Mouse (Mus musculus): Measurements from ENCODE around the gene Dnajc28. TPM values are rescaled to one million over a fixed set of nuclear protein-coding genes. Genes with fewer than 3 reads are reported as not detected.

Gene Dnajc28
- polyA plus RNA-seq, 1 experiment from 2014 or later: 2.2 TPM

DNA sequence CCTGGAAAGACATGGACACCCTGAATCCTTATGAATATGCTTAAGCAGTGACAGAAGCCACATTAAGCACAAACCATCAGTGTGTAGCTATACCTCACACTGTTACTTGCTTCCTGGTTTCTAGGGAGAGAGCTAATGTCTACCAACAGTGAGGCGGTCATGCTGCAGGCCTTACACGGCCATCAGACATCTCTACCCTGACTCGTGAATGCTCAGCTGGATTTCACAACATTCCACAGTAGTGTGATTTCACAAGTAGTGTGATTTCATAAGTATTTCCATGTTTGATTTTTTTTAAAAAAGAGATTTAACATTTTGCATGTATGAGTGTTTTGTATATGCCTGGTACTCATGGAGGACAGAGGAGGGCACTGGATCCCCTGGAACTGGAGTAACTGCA is 9.8 kb upstream of the Dnajc28 start:
- H3K4me2 ChIP-seq: no peak overlapping the region
- WGBS (ENCODE audit: insufficient replicate concordance): 89% methylated on average over 3 of the region's 3 CpGs
- H3K4me1 ChIP-seq (ENCODE audit: control insufficient read depth, insufficient read depth, low read length): no peaks in the 10 kb centered on the region
- H3K9me3 ChIP-seq (replicated peaks; ENCODE audit: control insufficient read depth, low read length): no peaks in the 10 kb centered on the region
- H3K4me3 ChIP-seq (ENCODE audit: low read depth, low read length): no peak overlapping the region
- peaks cover 28% of the 10 kb centered on the region for H3K36me3 ChIP-seq (ENCODE audit: control insufficient read depth, insufficient read depth, low read length)
- no peaks in the 10 kb centered on the region for H3K27me3 ChIP-seq (ENCODE audit: control insufficient read depth, insufficient read depth, low read length)
- no peak for ATAC-seq (replicated peaks; ENCODE audit: insufficient number of reproducible peaks, low FRiP score, low TSS enrichment)
- no peak overlapping the region for H3K27ac ChIP-seq (ENCODE audit: low read depth, low read length)
- H3K9ac ChIP-seq (ENCODE audit: low read depth, low read length): no peak overlapping the region

DNA sequence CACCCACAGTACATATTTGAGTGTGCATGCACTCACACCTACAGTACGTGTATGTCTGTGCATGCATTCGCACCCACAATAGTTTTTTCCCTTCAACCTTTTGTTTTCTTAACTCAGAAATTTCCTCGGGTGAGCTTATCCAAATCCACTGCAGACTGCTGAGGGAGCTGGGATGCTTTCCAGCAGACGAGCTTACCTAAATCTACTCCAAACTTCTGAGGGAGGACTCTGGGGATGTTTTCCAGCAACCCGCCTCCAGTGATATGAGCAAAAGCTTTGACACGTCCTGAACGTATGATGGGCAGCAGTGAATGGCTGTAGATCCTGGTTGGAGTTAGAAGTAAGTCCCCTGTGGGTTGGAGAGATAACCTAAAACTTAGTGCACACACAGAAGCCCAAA is 9.0 kb upstream of the Dnajc28 start:
- H3K4me1 ChIP-seq (ENCODE audit: control insufficient read depth, insufficient read depth, low read length): no peaks in the 10 kb centered on the region
- H3K4me3 ChIP-seq (ENCODE audit: low read depth, low read length): no peak overlapping the region
- H3K9ac ChIP-seq (ENCODE audit: low read depth, low read length): no peak overlapping the region
- no peaks in the 10 kb centered on the region for H3K9me3 ChIP-seq (replicated peaks; ENCODE audit: control insufficient read depth, low read length)
- WGBS (ENCODE audit: insufficient replicate concordance): 83% methylated on average over 7 of the region's 7 CpGs
- H3K4me2 ChIP-seq: no peak overlapping the region
- no peak for ATAC-seq (replicated peaks; ENCODE audit: insufficient number of reproducible peaks, low FRiP score, low TSS enrichment)
- H3K27ac ChIP-seq (ENCODE audit: low read depth, low read length): no peak overlapping the region
- peaks cover 32% of the 10 kb centered on the region for H3K36me3 ChIP-seq (ENCODE audit: control insufficient read depth, insufficient read depth, low read length)
- no peaks in the 10 kb centered on the region for H3K27me3 ChIP-seq (ENCODE audit: control insufficient read depth, insufficient read depth, low read length)

DNA sequence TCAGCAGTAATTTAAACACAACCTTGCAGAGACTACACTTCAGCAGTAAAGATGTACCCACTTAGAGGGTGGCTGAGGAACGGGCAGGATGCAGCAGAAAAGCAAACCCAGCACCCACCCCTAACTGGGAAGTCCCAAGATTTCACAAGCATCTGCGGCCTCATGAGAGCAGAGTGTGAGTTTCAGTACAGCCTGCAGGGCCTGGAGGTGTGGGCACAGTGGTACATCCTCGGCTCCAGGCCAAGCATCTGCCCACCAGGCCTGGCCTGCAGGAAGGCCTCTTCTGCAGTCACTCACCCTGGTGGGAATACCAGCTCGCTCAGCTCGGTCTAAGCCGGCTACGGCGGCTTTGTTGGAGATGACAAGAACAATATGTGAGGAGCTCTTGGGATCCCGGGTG is 4.2 kb upstream of the Dnajc28 start:
- WGBS (ENCODE audit: insufficient replicate concordance): 90% methylated on average over 9 of the region's 9 CpGs
- Histone ChIP-seq H3K4me3 (ENCODE audit: low read depth, low read length) (no peak overlapping the region), H3K27ac (ENCODE audit: low read depth, low read length) (no peak overlapping the region), H3K9me3 (replicated peaks; ENCODE audit: control insufficient read depth, low read length) (no peaks in the 10 kb centered on the region), H3K27me3 (ENCODE audit: control insufficient read depth, insufficient read depth, low read length) (0 out of 2 replicates have a peak, but pooled peaks cover 1% of the 10 kb centered on the region), H3K4me1 (ENCODE audit: control insufficient read depth, insufficient read depth, low read length) (no peaks in the 10 kb centered on the region), H3K4me2 (no peak overlapping the region), H3K9ac (ENCODE audit: low read depth, low read length) (no peak overlapping the region), H3K36me3 (ENCODE audit: control insufficient read depth, insufficient read depth, low read length) (peaks cover 25% of the 10 kb centered on the region; the same call in 1 of the 2 replicates)
- no peak for ATAC-seq (replicated peaks; ENCODE audit: insufficient number of reproducible peaks, low FRiP score, low TSS enrichment)

DNA sequence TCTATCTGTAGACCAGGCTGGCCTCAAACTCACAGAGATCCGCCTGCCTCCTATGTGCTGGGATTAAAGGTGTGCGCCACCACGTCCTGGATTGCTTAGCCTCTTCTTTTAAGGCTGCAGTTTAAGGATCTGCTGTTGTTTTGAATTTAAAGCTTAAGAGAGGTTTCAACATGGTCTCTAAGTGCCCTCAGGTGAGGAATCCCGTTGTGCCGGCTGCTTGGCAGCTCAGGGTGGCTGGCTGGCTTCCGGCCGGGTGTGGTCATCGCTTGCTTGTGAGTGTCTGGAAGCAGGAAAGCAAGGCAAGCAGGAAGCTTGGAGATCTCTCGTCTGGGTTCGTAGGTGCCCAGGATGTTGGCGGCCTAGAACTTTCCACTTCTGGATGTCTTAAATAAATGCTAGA is 2.2 kb upstream of the Dnajc28 start:
- H3K9me3 ChIP-seq (replicated peaks; ENCODE audit: control insufficient read depth, low read length): no peaks in the 10 kb centered on the region
- H3K27me3 ChIP-seq (ENCODE audit: control insufficient read depth, insufficient read depth, low read length): 0 out of 2 replicates have a peak, but pooled peaks cover 6% of the 10 kb centered on the region
- H3K4me3 ChIP-seq (ENCODE audit: low read depth, low read length): no peak overlapping the region
- H3K4me1 ChIP-seq (ENCODE audit: control insufficient read depth, insufficient read depth, low read length): no peaks in the 10 kb centered on the region
- no peak overlapping the region for H3K9ac ChIP-seq (ENCODE audit: low read depth, low read length)
- 86% methylated on average over 11 of the region's 11 CpGs for whole genome bisulfite sequencing (ENCODE audit: insufficient replicate concordance)
- no peak for ATAC-seq (replicated peaks; ENCODE audit: insufficient number of reproducible peaks, low FRiP score, low TSS enrichment)
- peaks cover 22% of the 10 kb centered on the region; the same call in 1 of the 2 replicates for H3K36me3 ChIP-seq (ENCODE audit: control insufficient read depth, insufficient read depth, low read length)
- no peak overlapping the region for H3K4me2 ChIP-seq
- H3K27ac ChIP-seq (ENCODE audit: low read depth, low read length): no peak overlapping the region

GRCm38 (mm10) chr16:91620185-91620584 is 1.4 kb upstream of the Dnajc28 start:
- WGBS (ENCODE audit: insufficient replicate concordance): 86% methylated on average over 5 of the region's 5 CpGs
- H3K9ac ChIP-seq (ENCODE audit: low read depth, low read length): no peak overlapping the region
- H3K27ac ChIP-seq (ENCODE audit: low read depth, low read length): no peak overlapping the region
- ATAC-seq (replicated peaks; ENCODE audit: insufficient number of reproducible peaks, low FRiP score, low TSS enrichment): no peak
- no peak overlapping the region for H3K4me3 ChIP-seq (ENCODE audit: low read depth, low read length)
- H3K36me3 ChIP-seq (ENCODE audit: control insufficient read depth, insufficient read depth, low read length): peaks cover 22% of the 10 kb centered on the region; the same call in 1 of the 2 replicates
- H3K9me3 ChIP-seq (replicated peaks; ENCODE audit: control insufficient read depth, low read length): no peaks in the 10 kb centered on the region
- no peak overlapping the region for H3K4me2 ChIP-seq
- 0 out of 2 replicates have a peak, but pooled peaks cover 6% of the 10 kb centered on the region for H3K27me3 ChIP-seq (ENCODE audit: control insufficient read depth, insufficient read depth, low read length)
- H3K4me1 ChIP-seq (ENCODE audit: control insufficient read depth, insufficient read depth, low read length): no peaks in the 10 kb centered on the region

GRCm38 (mm10) chr16:91614552-91614951 is 4.3 kb downstream of the Dnajc28 start:
- no peaks in the 10 kb centered on the region for H3K36me3 ChIP-seq (ENCODE audit: control insufficient read depth, insufficient read depth, low read length)
- H3K9ac ChIP-seq (ENCODE audit: low read depth, low read length): no peak overlapping the region
- no peak overlapping the region for H3K4me2 ChIP-seq
- H3K27ac ChIP-seq (ENCODE audit: low read depth, low read length): no peak overlapping the region
- no peak for ATAC-seq (replicated peaks; ENCODE audit: insufficient number of reproducible peaks, low FRiP score, low TSS enrichment)
- no peak overlapping the region for H3K4me3 ChIP-seq (ENCODE audit: low read depth, low read length)
- WGBS (ENCODE audit: insufficient replicate concordance): 78% methylated on average over 6 of the region's 6 CpGs
- 0 out of 2 replicates have a peak, but pooled peaks cover 6% of the 10 kb centered on the region for H3K27me3 ChIP-seq (ENCODE audit: control insufficient read depth, insufficient read depth, low read length)
- H3K4me1 ChIP-seq (ENCODE audit: control insufficient read depth, insufficient read depth, low read length): no peaks in the 10 kb centered on the region
- H3K9me3 ChIP-seq (replicated peaks; ENCODE audit: control insufficient read depth, low read length): no peaks in the 10 kb centered on the region

DNA sequence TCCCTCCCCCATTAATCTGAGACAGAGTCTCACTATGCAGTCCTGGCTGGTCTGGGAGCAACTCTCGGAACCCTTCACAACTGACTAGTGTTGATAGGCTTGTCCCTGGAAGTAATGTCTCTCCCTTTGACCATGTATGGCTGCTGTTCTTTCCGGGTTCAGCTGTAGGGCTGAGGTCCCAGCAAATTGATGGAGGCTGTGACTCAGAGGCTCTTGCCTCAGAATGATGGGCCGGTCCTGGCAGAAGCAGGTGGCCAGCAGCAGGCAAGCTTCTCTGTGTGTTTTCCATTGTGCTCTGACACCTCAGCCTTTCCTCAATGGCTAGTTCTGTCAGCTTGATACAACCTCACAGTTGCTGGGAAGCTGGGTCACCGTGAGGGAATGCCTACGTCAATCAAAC is 6.3 kb downstream of the Dnajc28 start:
- no peak for ATAC-seq (replicated peaks; ENCODE audit: insufficient number of reproducible peaks, low FRiP score, low TSS enrichment)
- H3K4me1 ChIP-seq (ENCODE audit: control insufficient read depth, insufficient read depth, low read length): no peaks in the 10 kb centered on the region
- no peak overlapping the region for H3K4me3 ChIP-seq (ENCODE audit: low read depth, low read length)
- WGBS (ENCODE audit: insufficient replicate concordance): 55% methylated on average over 5 of the region's 5 CpGs
- no peak overlapping the region for H3K4me2 ChIP-seq
- no peaks in the 10 kb centered on the region for H3K36me3 ChIP-seq (ENCODE audit: control insufficient read depth, insufficient read depth, low read length)
- no peak overlapping the region for H3K27ac ChIP-seq (ENCODE audit: low read depth, low read length)
- H3K9ac ChIP-seq (ENCODE audit: low read depth, low read length): no peak overlapping the region
- no peaks in the 10 kb centered on the region for H3K9me3 ChIP-seq (replicated peaks; ENCODE audit: control insufficient read depth, low read length)
- 0 out of 2 replicates have a peak, but pooled peaks cover 2% of the 10 kb centered on the region for H3K27me3 ChIP-seq (ENCODE audit: control insufficient read depth, insufficient read depth, low read length)

GRCm38 (mm10) chr16:91611248-91611647 is 7.6 kb downstream of the Dnajc28 start:
- ATAC-seq (replicated peaks; ENCODE audit: insufficient number of reproducible peaks, low FRiP score, low TSS enrichment): no peak
- WGBS (ENCODE audit: insufficient replicate concordance): 67% methylated on average over 11 of the region's 11 CpGs
- no peak overlapping the region for H3K9ac ChIP-seq (ENCODE audit: low read depth, low read length)
- H3K4me1 ChIP-seq (ENCODE audit: control insufficient read depth, insufficient read depth, low read length): no peaks in the 10 kb centered on the region
- no peaks in the 10 kb centered on the region for H3K9me3 ChIP-seq (replicated peaks; ENCODE audit: control insufficient read depth, low read length)
- H3K4me2 ChIP-seq: no peak overlapping the region
- H3K27me3 ChIP-seq (ENCODE audit: control insufficient read depth, insufficient read depth, low read length): no peaks in the 10 kb centered on the region
- no peak overlapping the region for H3K27ac ChIP-seq (ENCODE audit: low read depth, low read length)
- H3K36me3 ChIP-seq (ENCODE audit: control insufficient read depth, insufficient read depth, low read length): no peaks in the 10 kb centered on the region
- H3K4me3 ChIP-seq (ENCODE audit: low read depth, low read length): no peak overlapping the region

DNA sequence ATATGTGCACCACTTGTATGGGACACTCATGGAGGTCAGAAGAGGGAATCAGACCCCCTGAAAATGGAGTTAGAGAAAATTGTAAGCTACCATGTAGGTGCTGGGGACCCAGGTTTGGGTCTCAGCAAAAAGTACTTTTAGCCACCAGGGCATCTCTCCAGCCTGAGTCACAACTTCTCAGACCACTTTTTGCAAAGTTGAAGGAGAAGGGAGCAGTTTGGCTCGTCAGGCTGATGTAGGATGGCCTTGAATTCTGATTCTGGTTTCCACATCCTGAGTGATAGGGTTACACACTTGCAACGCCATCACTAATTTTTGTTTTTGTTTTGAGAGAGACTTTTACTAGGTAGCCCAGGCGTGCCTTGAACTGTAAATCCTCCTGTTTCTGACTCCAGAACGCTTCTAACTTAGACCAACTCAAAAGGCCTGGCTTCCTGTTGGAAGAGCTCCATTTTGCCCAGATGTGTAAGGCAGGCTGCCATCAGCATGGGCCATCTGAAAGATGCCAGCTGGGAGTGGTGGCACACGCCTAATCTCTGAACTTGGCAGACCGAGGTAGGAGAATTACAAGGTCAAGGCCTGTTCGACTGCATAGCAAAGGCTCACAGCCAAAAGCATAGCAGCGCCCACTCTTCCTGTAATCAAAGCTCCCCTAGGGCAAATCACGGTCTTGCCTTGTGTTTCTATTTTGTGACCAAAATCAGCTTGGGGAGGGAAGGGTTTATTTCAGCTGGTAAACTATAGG is 9.2 kb downstream of the Dnajc28 start:
- Histone ChIP-seq H3K4me3 (ENCODE audit: low read depth, low read length) (no peak overlapping the region), H3K36me3 (ENCODE audit: control insufficient read depth, insufficient read depth, low read length) (no peaks in the 10 kb centered on the region), H3K4me2 (no peak overlapping the region), H3K9me3 (replicated peaks; ENCODE audit: control insufficient read depth, low read length) (no peaks in the 10 kb centered on the region), H3K4me1 (ENCODE audit: control insufficient read depth, insufficient read depth, low read length) (no peaks in the 10 kb centered on the region), H3K9ac (ENCODE audit: low read depth, low read length) (no peak overlapping the region), H3K27me3 (ENCODE audit: control insufficient read depth, insufficient read depth, low read length) (no peaks in the 10 kb centered on the region), H3K27ac (ENCODE audit: low read depth, low read length) (no peak overlapping the region)
- no peak for ATAC-seq (replicated peaks; ENCODE audit: insufficient number of reproducible peaks, low FRiP score, low TSS enrichment)
- 76% methylated on average over 9 of the region's 9 CpGs for WGBS (ENCODE audit: insufficient replicate concordance)

All from heart, embryonic 11.5 days (tissue).